Mouse (Mus musculus): ENCODE measurements around the gene Tsc22d4.

DNA sequence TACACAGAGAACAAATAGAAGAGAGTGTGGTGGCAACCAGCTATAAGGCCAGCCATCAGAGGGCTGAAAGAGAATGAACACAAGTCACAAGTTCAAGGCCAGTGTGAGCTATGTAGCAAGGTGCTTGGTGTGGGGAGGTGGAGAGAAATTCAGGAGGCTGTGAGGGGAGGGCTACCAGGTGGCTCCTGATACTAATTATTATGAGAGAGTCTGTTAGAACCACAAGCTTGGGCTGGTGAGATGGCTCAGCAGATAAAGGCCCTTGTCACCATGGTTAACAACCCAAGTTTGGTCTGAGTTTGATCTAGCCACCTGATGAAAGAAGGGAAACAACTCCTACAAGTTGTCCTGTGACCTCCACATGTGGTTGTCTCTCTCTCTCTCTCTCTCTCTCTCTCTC lies 27.2 kb downstream of the Tsc22d4 start:
- TF ChIP-seq POLR2A (IDR thresholded peaks at IDR 0.05; ENCODE audit: control insufficient read depth, extremely low read depth, insufficient read depth, low read length, poor library complexity) (no peak), CTCF (IDR thresholded peaks at IDR 0.05; ENCODE audit: borderline replicate concordance, control insufficient read depth, extremely low read depth, insufficient read depth, low read length, poor library complexity) (no peak)
